Mouse (Mus musculus) bone marrow macrophage, adult 2 months (primary cell): ENCODE data around the gene BC051665. TPM values are rescaled to one million over a fixed set of nuclear protein-coding genes. Genes with fewer than 3 reads are reported as not detected.

Source experiments
- H3K27ac ChIP-seq: 2 replicates; pipeline ENCODE4 v1.5.1; 2012; ENCODE audit warnings: low read depth, low read length; ENCODE audit not compliant: insufficient read depth
- H3K4me1 ChIP-seq: 2 replicates; pipeline ENCODE4 v1.6.1; 2012; ENCODE audit warnings: low read length; ENCODE audit not compliant: control insufficient read depth, insufficient read depth
- H3K4me3 ChIP-seq: 2 replicates; pipeline ENCODE4 v1.5.1; 2012; ENCODE audit warnings: mild to moderate bottlenecking, low read length, moderate library complexity; ENCODE audit not compliant: insufficient read depth
- CTCF ChIP-seq: IDR thresholded peaks from 2 replicates; pipeline ENCODE4 v1.5.1; 2012; ENCODE audit warnings: low read depth, mild to moderate bottlenecking, low read length, moderate library complexity
- POLR2A ChIP-seq: IDR thresholded peaks from 2 replicates; pipeline ENCODE4 v1.6.1; 2012; ENCODE audit warnings: mild to moderate bottlenecking, low read depth, low read length, borderline replicate concordance
- polyA plus RNA-seq: library from polyadenylated mRNA; stranded (reverse); fragments of >200 nt; gene quantifications from 2 replicates; pipeline ENCODE4 v1.2.4, GENCODE M21; 2012; ENCODE audit not compliant: missing spikeins, insufficient read depth, insufficient read length

BC051665 gene
- polyA plus RNA-seq, 1 experiment, result not detected

- Histone ChIP-seq H3K27ac (no peak overlapping the region), H3K4me3 (no peak overlapping the region), H3K4me1 (no peaks in the 10 kb centered on the region)
- TF ChIP-seq CTCF, result no peak
- no peak for TF ChIP-seq POLR2A
These were observed 25.0 kb downstream of the BC051665 start for GRCm38 (mm10) chr13:60761161-60761560.

GRCm38 (mm10) chr13:60760392-60760791 lies 25.8 kb downstream of the BC051665 start:
- Histone ChIP-seq H3K4me1 (no peaks in the 10 kb centered on the region), H3K4me3 (no peak overlapping the region), H3K27ac (no peak overlapping the region)
- TF ChIP-seq POLR2A (no peak), CTCF (no peak)

- TF ChIP-seq POLR2A (no peak), CTCF (peak; percentile 93)
- Histone ChIP-seq H3K27ac (no peak overlapping the region), H3K4me3 (no peak overlapping the region), H3K4me1 (no peaks in the 10 kb centered on the region)
These were observed 27.0 kb downstream of the BC051665 start for GRCm38 (mm10) chr13:60759136-60759535.

GRCm38 (mm10) chr13:60757292-60757691 lies 28.9 kb downstream of the BC051665 start:
- Histone ChIP-seq H3K27ac (no peak overlapping the region), H3K4me1 (no peaks in the 10 kb centered on the region), H3K4me3 (no peak overlapping the region)
- no peak for TF ChIP-seq POLR2A
- no peak for TF ChIP-seq CTCF

GRCm38 (mm10) chr13:60755251-60755650 lies 30.9 kb downstream of the BC051665 start:
- TF ChIP-seq POLR2A (no peak), CTCF (no peak)
- no peak overlapping the region for H3K4me3 ChIP-seq
- H3K27ac ChIP-seq, result no peak overlapping the region
- no peaks in the 10 kb centered on the region for H3K4me1 ChIP-seq

GRCm38 (mm10) chr13:60753216-60753615 lies 32.9 kb downstream of the BC051665 start:
- no peak overlapping the region for H3K4me3 ChIP-seq
- no peak for TF ChIP-seq CTCF
- no peak for TF ChIP-seq POLR2A
- no peaks in the 10 kb centered on the region for H3K4me1 ChIP-seq
- H3K27ac ChIP-seq, result no peak overlapping the region

GRCm38 (mm10) chr13:60750930-60751329 lies 35.2 kb downstream of the BC051665 start:
- Histone ChIP-seq H3K4me1 (no peaks in the 10 kb centered on the region), H3K27ac (no peak overlapping the region)
- TF ChIP-seq POLR2A (no peak), CTCF (no peak)

GRCm38 (mm10) chr13:60748556-60748955 lies 37.6 kb downstream of the BC051665 start:
- TF ChIP-seq CTCF (no peak), POLR2A (no peak)
- Histone ChIP-seq H3K27ac (no peak overlapping the region), H3K4me3 (no peak overlapping the region), H3K4me1 (no peaks in the 10 kb centered on the region)

More at GRCm38 (mm10) chr13:60750930-60751329, 35.2 kb downstream of the BC051665 start:
- no peak overlapping the region for H3K4me3 ChIP-seq

- TF ChIP-seq CTCF (no peak), POLR2A (no peak)
- H3K4me1 ChIP-seq, result no peaks in the 10 kb centered on the region
- H3K4me3 ChIP-seq, result no peak overlapping the region
- no peak overlapping the region for H3K27ac ChIP-seq
These were observed 39.0 kb downstream of the BC051665 start for GRCm38 (mm10) chr13:60747201-60747600.

- no peak for TF ChIP-seq POLR2A
- peak; percentile 56 for TF ChIP-seq CTCF
- H3K4me1 ChIP-seq, result no peaks in the 10 kb centered on the region
These were observed 39.9 kb downstream of the BC051665 start for GRCm38 (mm10) chr13:60746271-60746670.

GRCm38 (mm10) chr13:60745358-60745757 lies 40.8 kb downstream of the BC051665 start:
- TF ChIP-seq POLR2A (no peak), CTCF (no peak)
- Histone ChIP-seq H3K27ac (no peak overlapping the region), H3K4me3 (no peak overlapping the region), H3K4me1 (no peaks in the 10 kb centered on the region)

More at GRCm38 (mm10) chr13:60746271-60746670, 39.9 kb downstream of the BC051665 start:
- H3K27ac ChIP-seq, result no peak overlapping the region
- no peak overlapping the region for H3K4me3 ChIP-seq
